Mouse (Mus musculus) MN1 (cell line): ENCODE results near the gene Glis2.

ENCODE experiments used
- DNase-seq: peaks from one replicate; pipeline ENCODE4 v3.0.0-alpha.2; 2016; ENCODE audit warnings: low spot score

The Glis2 gene

GRCm38 (mm10) chr16:4593971-4594813 is at the start of gene Glis2:
Gene Glis2 (plus strand): TSS chr16:4594713.
- peak; percentile 86 for DNase-seq

- no peak for DNase-seq
Measured at GRCm38 (mm10) chr16:4544845-4545244, 49.7 kb upstream of the Glis2 start.

GRCm38 (mm10) chr16:4546838-4547237 is 47.7 kb upstream of the Glis2 start:
- DNase-seq = no peak

- no peak for DNase-seq
Measured at GRCm38 (mm10) chr16:4547611-4548010, 46.9 kb upstream of the Glis2 start.

GRCm38 (mm10) chr16:4548953-4549688 is 45.4 kb upstream of the Glis2 start:
- DNase-seq = no peak

- DNase-seq = peak; percentile 73
Measured at GRCm38 (mm10) chr16:4551056-4551455, 43.5 kb upstream of the Glis2 start.

- DNase-seq = no peak
Measured at GRCm38 (mm10) chr16:4551885-4552284, 42.6 kb upstream of the Glis2 start.

GRCm38 (mm10) chr16:4552829-4553550 is 41.5 kb upstream of the Glis2 start:
- DNase-seq = peak; percentile 45

- DNase-seq = no peak
Measured at GRCm38 (mm10) chr16:4555555-4555954, 39.0 kb upstream of the Glis2 start.

- peak; percentile 12 for DNase-seq
Measured at GRCm38 (mm10) chr16:4557085-4557484, 37.4 kb upstream of the Glis2 start.

GRCm38 (mm10) chr16:4557949-4558348 is 36.6 kb upstream of the Glis2 start:
- DNase-seq = peak; percentile 15

GRCm38 (mm10) chr16:4558384-4558979 is 36.0 kb upstream of the Glis2 start:
- DNase-seq = peak; percentile 90

GRCm38 (mm10) chr16:4558980-4559631 is 35.4 kb upstream of the Glis2 start:
- DNase-seq = peak; percentile 59

GRCm38 (mm10) chr16:4559715-4560144 is 34.8 kb upstream of the Glis2 start, which contains the start of gene Tfap4:
Gene Tfap4 (minus strand): TSS chr16:4559854.
- DNase-seq = peak; percentile 89

GRCm38 (mm10) chr16:4560145-4560952 is 34.2 kb upstream of the Glis2 start:
- peak; percentile 63 for DNase-seq

- peak; percentile 85 for DNase-seq
Measured at GRCm38 (mm10) chr16:4567912-4568311, 26.6 kb upstream of the Glis2 start.

GRCm38 (mm10) chr16:4570737-4571136 is 23.8 kb upstream of the Glis2 start:
- no peak for DNase-seq

GRCm38 (mm10) chr16:4576038-4576437 is 18.5 kb upstream of the Glis2 start:
- no peak for DNase-seq

- no peak for DNase-seq
Measured at GRCm38 (mm10) chr16:4576873-4577272, 17.6 kb upstream of the Glis2 start.

- DNase-seq = no peak
Measured at GRCm38 (mm10) chr16:4578630-4579029, 15.9 kb upstream of the Glis2 start.
